Mouse (Mus musculus) limb, embryonic 11.5 days (tissue): ENCODE measurements around the gene Usp46. TPM values are rescaled to one million over a fixed set of nuclear protein-coding genes. Genes with fewer than 3 reads are reported as not detected.

Experiments
- ATAC-seq: fragments of 200-750 bp; cut with Nextera tagmentation; 2 replicates; pipeline ENCODE4 v1.8.0; 2017; ENCODE audit warnings: low read depth; ENCODE audit not compliant: insufficient number of reproducible peaks, low FRiP score, low TSS enrichment
- DNase-seq: peaks from one replicate; pipeline ENCODE4 v3.0.0-alpha.2; 2015; ENCODE audit warnings: low spot score
- H3K27ac ChIP-seq: fragments of 300-500 bp; sonication (generic); replicated peaks from 2 replicates; pipeline ENCODE4 v1.5.1; 2014; ENCODE audit warnings: low read depth, mild to moderate bottlenecking, low read length
- H3K27me3 ChIP-seq: fragments of 300-500 bp; sonication (generic); 2 replicates; pipeline ENCODE4 v1.6.1; 2014; ENCODE audit warnings: mild to moderate bottlenecking, low read length, mixed read lengths; ENCODE audit not compliant: control insufficient read depth, insufficient read depth
- H3K36me3 ChIP-seq: fragments of 300-500 bp; sonication (generic); 2 replicates; pipeline ENCODE4 v1.6.1; 2014; ENCODE audit warnings: mild to moderate bottlenecking, low read length, moderate library complexity, mixed read lengths; ENCODE audit not compliant: control insufficient read depth, insufficient read depth
- H3K4me1 ChIP-seq: fragments of 300-500 bp; sonication (generic); 2 replicates; pipeline ENCODE4 v1.6.1; 2014; ENCODE audit warnings: low read length, mixed read lengths; ENCODE audit not compliant: control insufficient read depth, insufficient read depth
- H3K4me2 ChIP-seq: fragments of 300-500 bp; sonication (generic); 2 replicates; pipeline ENCODE4 v1.6.1; 2014; ENCODE audit warnings: low read depth, mild to moderate bottlenecking, moderate library complexity; ENCODE audit not compliant: severe bottlenecking
- H3K4me3 ChIP-seq: fragments of 300-500 bp; sonication (generic); 2 replicates; pipeline ENCODE4 v1.5.1; 2014; ENCODE audit warnings: low read depth, low read length
- H3K9ac ChIP-seq: fragments of 300-500 bp; sonication (generic); 2 replicates; pipeline ENCODE4 v1.6.1; 2014; ENCODE audit warnings: mild to moderate bottlenecking, low read length
- H3K9me3 ChIP-seq: fragments of 300-500 bp; sonication (generic); 2 replicates; pipeline ENCODE4 v1.6.1; 2016; ENCODE audit warnings: low read length; ENCODE audit not compliant: control insufficient read depth
- WGBS: fragments of 180-500 bp; shearing (Covaris S2); extraction: QIAGEN DNeasy Blood & Tissue Kit; methylation state at CpG from one replicate; pipeline ENCODE4 v1.1.7; 2014; 5-methylcytosine and 5-hydroxymethylcytosine counted together
- polyA plus RNA-seq: library from polyadenylated mRNA; unstranded; fragments of >200 nt; fragmentation: Nextera tagmentation; extraction: Ambion mirVana; gene quantifications from 2 replicates; pipeline ENCODE4 v1.2.1, GENCODE M21; 2014

The Usp46 gene
- polyA plus RNA-seq, 1 experiment from 2014 or later: 48.8 TPM

DNA sequence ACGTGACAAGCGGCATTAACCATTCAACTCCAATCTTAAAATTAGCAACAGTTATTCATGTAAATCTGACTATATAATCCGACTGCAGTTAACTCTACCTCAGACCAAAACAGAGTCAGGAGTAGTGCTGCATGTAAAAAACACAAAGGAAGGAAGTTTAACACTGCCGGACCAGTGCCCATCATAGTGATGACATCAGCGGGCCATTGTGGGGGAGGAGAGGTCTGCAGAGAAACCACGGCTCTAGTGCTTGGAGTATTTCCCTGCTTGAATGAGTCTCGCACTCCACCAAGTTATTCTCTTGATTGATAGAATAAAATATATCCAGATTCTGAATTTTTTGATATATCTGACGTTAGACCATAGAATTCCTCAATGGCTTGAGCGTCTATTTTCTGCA, 66.5 kb downstream of the Usp46 start:
- H3K9ac ChIP-seq: no peak overlapping the region
- WGBS: 91% methylated on average over 9 of the region's 9 CpGs
- ATAC-seq (no peak), DNase-seq (no peak)
- no peak overlapping the region for H3K4me3 ChIP-seq
- no peak overlapping the region for H3K4me2 ChIP-seq
- H3K27ac ChIP-seq: no peak overlapping the region
- H3K4me1 ChIP-seq: no peaks in the 10 kb centered on the region
- H3K36me3 ChIP-seq: peaks cover 5% of the 10 kb centered on the region
- no peaks in the 10 kb centered on the region for H3K9me3 ChIP-seq
- H3K27me3 ChIP-seq: no peaks in the 10 kb centered on the region

DNA sequence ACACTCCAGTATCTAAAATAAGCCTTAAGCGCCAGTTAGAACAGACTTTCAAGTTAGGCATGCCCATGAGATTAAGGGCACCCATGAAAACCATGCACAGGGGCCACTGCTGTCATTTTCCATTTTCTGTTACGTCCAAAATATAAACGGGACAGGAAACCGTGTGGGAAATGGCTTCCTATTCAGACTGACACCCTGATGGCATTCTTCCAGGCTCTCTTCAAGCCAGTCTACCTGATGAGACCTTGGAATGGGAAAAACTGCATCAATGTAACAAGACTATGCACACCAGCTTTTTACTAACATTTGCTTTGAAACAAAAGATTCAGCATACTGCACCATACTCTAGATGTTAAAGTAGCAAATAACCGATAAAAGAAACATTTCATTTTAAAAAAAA, 69.3 kb downstream of the Usp46 start:
- no peak for DNase-seq
- Histone ChIP-seq H3K27ac (no peak overlapping the region), H3K9ac (no peak overlapping the region), H3K4me2 (no peak overlapping the region), H3K9me3 (no peaks in the 10 kb centered on the region), H3K36me3 (no peaks in the 10 kb centered on the region; the same call in 1 of the 2 replicates), H3K4me3 (no peak overlapping the region), H3K4me1 (no peaks in the 10 kb centered on the region), H3K27me3 (no peaks in the 10 kb centered on the region)
- ATAC-seq: no peak
- WGBS: 93% methylated on average over 5 of the region's 5 CpGs

DNA sequence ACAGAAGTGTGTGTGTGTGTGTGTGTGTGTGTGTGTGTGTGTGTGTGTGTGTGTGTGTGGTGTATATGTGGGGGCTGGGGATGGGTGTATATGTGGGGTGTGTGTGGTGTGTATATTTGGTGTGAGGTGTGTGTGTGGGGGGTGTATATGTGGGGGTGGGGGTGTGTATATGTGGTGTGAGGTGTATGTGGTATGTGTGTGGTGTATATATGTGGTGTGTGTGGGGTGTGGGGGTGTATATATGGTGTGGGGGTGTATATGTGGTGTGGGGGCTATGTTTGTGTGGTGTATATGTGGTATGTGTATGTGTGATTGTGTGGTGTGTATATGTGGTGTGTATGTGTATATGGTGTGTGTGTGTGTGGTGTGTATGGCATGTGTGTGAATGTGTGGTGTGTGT, 73.4 kb downstream of the Usp46 start:
- DNase-seq (no peak), ATAC-seq (no peak)

DNA sequence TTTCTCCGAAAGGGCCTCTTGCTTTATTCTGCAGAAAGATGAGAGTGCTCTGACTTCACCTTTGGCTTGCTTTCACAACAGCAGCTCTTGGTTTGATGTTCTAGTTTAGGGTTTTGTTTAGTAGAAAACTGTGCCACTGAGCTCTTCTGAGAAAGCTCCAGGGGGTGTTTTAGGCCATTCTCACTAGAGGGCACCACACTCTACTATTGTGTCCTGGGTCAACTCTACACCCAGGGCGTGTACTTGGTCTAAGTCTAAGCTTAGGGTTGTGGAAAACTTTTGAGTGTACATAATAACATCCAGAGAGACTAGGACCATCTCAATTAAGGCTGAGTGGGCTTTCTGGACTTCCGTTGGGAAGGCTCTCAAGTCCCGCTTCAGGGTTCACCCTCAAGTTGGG, 74.7 kb downstream of the Usp46 start:
- H3K27ac ChIP-seq: no peak overlapping the region
- no peaks in the 10 kb centered on the region for H3K9me3 ChIP-seq
- no peaks in the 10 kb centered on the region for H3K4me1 ChIP-seq
- H3K4me2 ChIP-seq: no peak overlapping the region
- no peak overlapping the region for H3K4me3 ChIP-seq
- H3K27me3 ChIP-seq: no peaks in the 10 kb centered on the region
- DNase-seq: no peak
- WGBS: 86% methylated on average over 4 of the region's 4 CpGs
- no peak for ATAC-seq
- H3K36me3 ChIP-seq: no peaks in the 10 kb centered on the region; the same call in 1 of the 2 replicates
- H3K9ac ChIP-seq: no peak overlapping the region

More for the DNA sequence above, 73.4 kb downstream of the Usp46 start:
- H3K4me1 ChIP-seq: no peaks in the 10 kb centered on the region
- H3K4me3 ChIP-seq: no peak overlapping the region
- H3K27ac ChIP-seq: no peak overlapping the region
- no peaks in the 10 kb centered on the region; the same call in 1 of the 2 replicates for H3K36me3 ChIP-seq
- no peak overlapping the region; the same call in 1 of the 2 replicates for H3K9ac ChIP-seq
- no peak overlapping the region for H3K4me2 ChIP-seq
- no peaks in the 10 kb centered on the region for H3K9me3 ChIP-seq
- H3K27me3 ChIP-seq: no peaks in the 10 kb centered on the region

DNA sequence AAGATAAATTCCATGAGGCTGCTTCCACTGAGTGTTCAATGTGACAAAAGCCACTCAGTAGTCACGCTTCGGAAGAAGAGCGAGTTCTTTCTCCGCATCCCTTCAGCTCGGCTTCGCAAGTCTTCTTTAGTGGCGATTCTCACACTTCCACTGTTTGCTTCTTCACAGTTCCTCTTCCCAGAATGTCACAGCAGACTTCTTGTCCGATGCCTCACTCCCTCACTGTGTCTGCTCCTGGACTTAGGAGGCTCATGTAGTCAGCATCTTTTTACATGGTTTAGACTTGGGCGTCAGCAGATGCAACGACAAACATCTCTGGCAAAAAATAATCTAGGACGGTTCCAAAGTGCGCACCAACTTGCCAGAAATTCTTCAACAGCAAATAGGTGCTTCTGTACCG, 75.9 kb downstream of the Usp46 start:
- Histone ChIP-seq H3K4me1 (no peaks in the 10 kb centered on the region), H3K4me2 (no peak overlapping the region), H3K4me3 (no peak overlapping the region), H3K9me3 (no peaks in the 10 kb centered on the region), H3K27ac (no peak overlapping the region), H3K9ac (no peak overlapping the region), H3K36me3 (no peaks in the 10 kb centered on the region; the same call in 1 of the 2 replicates), H3K27me3 (no peaks in the 10 kb centered on the region)
- DNase-seq (no peak), ATAC-seq (no peak)
- 89% methylated on average over 13 of the region's 13 CpGs for WGBS

DNA sequence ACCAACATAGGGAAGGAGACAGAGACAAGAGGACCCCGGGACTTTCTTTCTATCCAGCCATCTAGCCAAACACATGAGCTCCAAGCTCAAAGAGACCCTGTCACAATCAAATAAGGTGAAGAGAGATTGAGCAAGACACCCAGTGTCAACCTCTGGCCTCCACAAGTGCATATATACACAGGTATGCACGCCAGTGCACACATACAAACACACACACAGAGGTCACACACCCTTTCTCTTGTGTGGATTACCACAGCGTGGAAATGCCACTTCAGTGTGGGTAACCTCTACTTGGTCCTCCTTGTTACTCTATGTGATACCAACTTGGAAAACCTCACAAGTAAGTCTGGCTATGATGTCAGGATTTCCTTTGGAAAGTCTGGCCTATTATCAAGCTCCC, 78.7 kb downstream of the Usp46 start:
- no peak overlapping the region for H3K27ac ChIP-seq
- WGBS: 90% methylated on average over 3 of the region's 3 CpGs

DNA sequence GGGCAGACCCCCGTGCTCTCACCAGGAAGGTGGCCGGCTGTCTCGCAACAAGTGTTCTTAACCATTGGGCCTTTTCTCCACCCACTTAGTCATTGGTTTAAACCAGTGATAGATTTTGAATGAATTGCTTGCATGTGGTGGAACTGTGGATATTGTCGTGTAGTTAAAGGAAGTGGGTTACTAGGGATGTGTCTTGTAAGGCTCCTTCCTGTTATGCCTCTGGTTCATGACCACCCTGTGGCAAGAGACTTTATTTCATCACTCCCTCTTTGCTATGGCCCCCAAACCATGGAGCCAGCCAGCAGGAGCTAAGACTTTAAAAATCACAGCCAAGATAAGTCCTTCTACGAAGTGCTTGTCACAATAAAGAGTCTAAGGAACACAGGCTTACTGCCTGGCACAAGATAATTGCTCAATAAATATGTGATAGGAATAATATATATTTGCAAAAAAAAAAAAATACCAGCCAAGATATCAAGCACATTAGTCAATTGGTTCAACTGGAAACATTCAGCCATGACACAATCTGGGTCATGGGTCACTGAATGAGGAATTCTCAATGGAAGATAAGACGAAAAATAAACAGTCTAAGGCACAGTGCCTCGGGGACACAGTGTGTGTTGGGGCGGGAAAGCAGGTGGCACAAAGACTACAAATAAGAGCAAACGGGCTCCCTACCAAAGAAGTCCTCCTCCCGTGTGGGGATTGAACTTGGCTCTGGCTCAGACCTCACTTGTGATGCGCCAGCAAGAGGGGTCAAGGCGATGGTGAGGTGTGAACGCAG, 80.3 kb downstream of the Usp46 start:
- H3K4me3 ChIP-seq: no peak overlapping the region
- no peak for DNase-seq
- ATAC-seq: no peak
- no peaks in the 10 kb centered on the region for H3K27me3 ChIP-seq
- H3K36me3 ChIP-seq: no peaks in the 10 kb centered on the region
- no peaks in the 10 kb centered on the region for H3K4me1 ChIP-seq
- H3K9me3 ChIP-seq: no peaks in the 10 kb centered on the region
- WGBS: 86% methylated on average over 13 of the region's 13 CpGs
- H3K9ac ChIP-seq: no peak overlapping the region
- H3K4me2 ChIP-seq: no peak overlapping the region
- no peak overlapping the region for H3K27ac ChIP-seq

More for the DNA sequence above, 78.7 kb downstream of the Usp46 start:
- H3K4me1 ChIP-seq: no peaks in the 10 kb centered on the region
- DNase-seq (no peak), ATAC-seq (no peak)
- H3K27me3 ChIP-seq: no peaks in the 10 kb centered on the region
- H3K4me2 ChIP-seq: no peak overlapping the region
- no peak overlapping the region for H3K9ac ChIP-seq
- no peaks in the 10 kb centered on the region for H3K36me3 ChIP-seq
- H3K4me3 ChIP-seq: no peak overlapping the region
- H3K9me3 ChIP-seq: no peaks in the 10 kb centered on the region

DNA sequence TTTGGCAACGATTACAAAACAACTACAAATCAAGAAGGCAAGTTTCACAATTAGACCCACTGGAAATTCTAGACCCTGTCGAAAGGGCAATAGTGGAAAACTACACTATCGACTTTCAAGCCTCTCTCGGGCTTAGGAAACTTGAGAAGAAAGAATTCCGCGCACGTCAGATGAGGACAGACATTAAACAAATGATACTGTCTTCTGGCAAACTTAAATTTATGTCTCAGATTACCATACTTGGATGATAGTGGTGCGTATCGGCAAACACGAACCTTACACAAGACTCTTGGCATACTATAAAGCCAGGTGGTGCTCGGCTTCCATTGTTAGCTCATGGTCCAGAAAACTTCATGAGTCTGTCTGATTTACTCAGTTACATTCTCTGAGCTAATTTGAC, 90.8 kb downstream of the Usp46 start:
- H3K27ac ChIP-seq: no peak overlapping the region
- H3K9me3 ChIP-seq: no peaks in the 10 kb centered on the region
- H3K27me3 ChIP-seq: no peaks in the 10 kb centered on the region
- H3K9ac ChIP-seq: no peak overlapping the region
- WGBS: 83% methylated on average over 11 of the region's 11 CpGs
- H3K4me3 ChIP-seq: no peak overlapping the region
- no peak overlapping the region for H3K4me2 ChIP-seq
- no peak for DNase-seq
- H3K36me3 ChIP-seq: no peaks in the 10 kb centered on the region
- no peak for ATAC-seq
- H3K4me1 ChIP-seq: no peaks in the 10 kb centered on the region

DNA sequence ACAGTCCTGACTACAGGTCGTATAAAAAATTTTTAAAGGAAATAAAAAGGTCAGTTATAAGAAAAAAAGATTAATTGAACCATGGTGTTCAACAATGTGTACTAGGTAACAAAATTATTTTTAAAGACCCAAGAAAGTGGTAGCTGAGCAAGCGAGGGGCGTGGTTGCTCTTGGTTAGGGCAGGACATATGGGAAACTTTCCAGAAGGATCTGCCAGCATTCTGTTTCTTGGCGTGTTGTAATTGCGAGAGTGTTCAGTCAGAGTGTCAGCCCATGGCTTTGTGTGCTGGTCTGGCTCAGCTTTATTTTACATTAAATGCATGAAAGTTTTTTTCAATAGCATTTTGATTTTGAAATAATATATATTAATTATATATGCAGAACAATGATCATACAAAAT, 96.5 kb downstream of the Usp46 start:
- Histone ChIP-seq H3K9me3 (no peaks in the 10 kb centered on the region), H3K4me2 (no peak overlapping the region), H3K4me1 (no peaks in the 10 kb centered on the region), H3K4me3 (no peak overlapping the region), H3K27me3 (no peaks in the 10 kb centered on the region), H3K36me3 (no peaks in the 10 kb centered on the region), H3K9ac (no peak overlapping the region), H3K27ac (no peak overlapping the region)
- 87% methylated on average over 5 of the region's 5 CpGs for WGBS
- DNase-seq (no peak), ATAC-seq (no peak)
